Mouse (Mus musculus) lung, adult 2 months (tissue): ENCODE data around the gene Cisd1. TPM values are rescaled to one million over a fixed set of nuclear protein-coding genes. Genes with fewer than 3 reads are reported as not detected.

Source experiments
- DNase-seq: peaks from one replicate; pipeline ENCODE4 v3.0.0; 2022
- H3K4me1 ChIP-seq: fragments of 200-500 bp; 2 replicates; pipeline ENCODE4 v1.6.1; 2011; ENCODE audit warnings: low read length; ENCODE audit not compliant: control insufficient read depth, insufficient read depth
- H3K4me3 ChIP-seq: fragments of 200-500 bp; replicated peaks from 2 replicates; pipeline ENCODE3; 2011; ENCODE audit warnings: low read depth, mild to moderate bottlenecking, control low read depth, low read length; ENCODE audit errors: extremely low read depth
- CTCF ChIP-seq: fragments of 200-500 bp; IDR thresholded peaks from 2 replicates; pipeline ENCODE4 v1.5.1; 2011; ENCODE audit warnings: mild to moderate bottlenecking, low read length, control low read depth; ENCODE audit not compliant: insufficient read depth
- POLR2A ChIP-seq: fragments of 200-500 bp; IDR thresholded peaks from 2 replicates; pipeline ENCODE4 v1.6.1; 2011; ENCODE audit warnings: low read depth, mild to moderate bottlenecking, control low read depth, low read length, borderline replicate concordance; ENCODE audit errors: extremely low read depth
- WGBS: fragments of 180-500 bp; shearing (Covaris S2); methylation state at CpG from one replicate; pipeline ENCODE4 v1.1.7; 2018; 5-methylcytosine and 5-hydroxymethylcytosine counted together
- polyA plus RNA-seq: library from polyadenylated mRNA; depleted of rRNA; stranded (reverse); fragments of >200 nt; gene quantifications from 2 replicates; pipeline ENCODE4 v1.2.3, GENCODE M21; 2012

The Cisd1 gene
- polyA plus RNA-seq, 1 experiment, result 40.6 TPM

DNA sequence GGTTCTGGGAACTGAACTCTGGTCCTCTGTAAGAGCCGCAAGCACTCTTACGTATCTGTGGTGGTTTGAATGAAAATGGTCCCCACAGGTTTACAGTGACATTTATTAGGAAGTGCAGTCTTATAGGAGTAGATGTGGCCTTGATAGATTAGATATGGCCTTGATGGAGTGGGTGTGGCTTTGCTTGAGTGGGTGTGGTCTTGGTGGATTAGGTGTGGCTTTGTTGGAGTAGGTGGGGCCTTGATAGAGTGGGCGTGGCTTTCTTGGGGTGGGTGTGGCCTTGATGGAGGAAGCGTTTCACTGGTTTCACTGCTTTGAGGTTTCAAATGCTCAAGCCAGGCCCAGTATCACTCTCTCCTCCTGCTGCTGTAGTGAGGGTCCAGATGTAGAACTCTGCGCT lies 36.6 kb downstream of the Cisd1 start:
- WGBS, result 93% methylated on average over 5 of the region's 5 CpGs
- DNase-seq, result no peak
- Histone ChIP-seq H3K4me1 (no peaks in the 10 kb centered on the region), H3K4me3 (no peak overlapping the region)
- TF ChIP-seq CTCF (no peak), POLR2A (no peak)

GRCm38 (mm10) chr10:71306759-71307158 lies 38.0 kb downstream of the Cisd1 start:
- no peak for TF ChIP-seq POLR2A
- TF ChIP-seq CTCF, result no peak
- Histone ChIP-seq H3K4me3 (no peak overlapping the region), H3K4me1 (no peaks in the 10 kb centered on the region)
- WGBS, result 51% methylated on average over 6 of the region's 6 CpGs
- DNase-seq, result no peak

GRCm38 (mm10) chr10:71306190-71306589 lies 38.6 kb downstream of the Cisd1 start:
- Histone ChIP-seq H3K4me3 (no peak overlapping the region), H3K4me1 (no peaks in the 10 kb centered on the region)
- TF ChIP-seq POLR2A (no peak), CTCF (peak; percentile 50)
- WGBS, result 13% methylated on average over 6 of the region's 6 CpGs
- DNase-seq, result peak; percentile 21

DNA sequence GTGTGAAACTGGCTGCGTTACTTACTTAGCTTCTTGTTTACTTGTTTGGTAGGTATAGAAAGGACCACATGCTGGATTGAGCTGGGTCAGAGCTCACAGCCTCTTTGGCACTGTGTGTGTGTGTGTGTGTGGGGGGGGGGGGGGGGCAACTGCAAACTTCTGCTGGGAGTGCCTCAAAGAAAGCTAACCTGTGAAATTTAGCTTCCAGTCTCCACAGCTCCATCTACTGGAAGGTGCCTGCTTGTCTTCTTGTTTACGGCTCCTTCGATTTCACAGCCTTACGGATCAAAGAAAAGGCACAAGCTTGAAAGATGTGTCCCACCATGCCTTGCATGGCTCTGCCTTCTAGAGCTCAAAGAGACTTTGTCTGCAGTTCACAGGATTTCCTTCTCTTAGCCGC lies 42.3 kb downstream of the Cisd1 start:
- DNase-seq, result no peak
- TF ChIP-seq POLR2A (no peak), CTCF (0 out of 2 replicates have a peak, but pooled peaks have one; percentile 16)
- 23% methylated on average over 5 of the region's 5 CpGs for whole genome bisulfite sequencing

DNA sequence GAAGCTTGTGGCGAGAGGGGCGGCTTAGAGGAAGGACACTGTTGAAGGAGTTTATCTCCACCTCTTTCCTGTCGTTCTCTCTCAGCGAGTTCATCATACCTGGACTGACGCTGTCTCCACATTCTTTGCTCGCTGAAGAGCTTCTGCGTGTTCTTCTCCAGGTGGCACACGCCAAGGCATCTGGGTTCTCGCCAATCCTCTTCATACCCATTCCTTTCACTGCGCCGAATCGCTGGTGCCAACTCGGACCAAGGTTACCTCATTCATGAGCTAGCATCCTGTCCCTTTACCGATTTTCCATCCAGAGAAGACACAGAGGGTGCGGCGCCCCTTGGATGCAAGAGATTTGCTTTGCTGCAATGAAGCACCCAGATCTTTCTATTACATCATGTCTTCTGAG lies 44.6 kb downstream of the Cisd1 start:
- 67% methylated on average over 16 of the region's 16 CpGs for WGBS
- no peak for DNase-seq
- TF ChIP-seq CTCF (no peak), POLR2A (no peak)
- Histone ChIP-seq H3K4me1 (no peaks in the 10 kb centered on the region), H3K4me3 (no peak overlapping the region)

More for the DNA sequence above, 42.3 kb downstream of the Cisd1 start:
- Histone ChIP-seq H3K4me1 (no peaks in the 10 kb centered on the region), H3K4me3 (no peak overlapping the region)

DNA sequence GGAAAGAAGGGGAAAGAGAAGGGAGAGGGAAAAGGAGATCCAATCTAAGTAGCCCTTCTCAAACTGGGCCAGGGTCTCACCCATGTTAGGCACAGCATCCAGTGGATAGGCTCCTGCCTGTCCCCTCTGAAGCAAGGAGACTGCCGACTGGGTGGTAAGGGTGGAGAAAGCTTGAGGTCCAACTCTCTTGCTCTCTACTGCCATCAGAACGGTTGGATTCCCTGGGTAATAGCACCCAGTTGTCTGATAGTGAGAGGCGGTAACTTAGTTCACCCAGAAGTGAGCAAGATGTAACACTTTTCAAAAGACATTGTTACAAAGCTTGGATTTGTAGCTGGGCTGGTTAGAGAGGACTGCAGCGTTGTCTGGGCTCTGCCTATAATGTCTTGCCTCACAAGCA lies 51.5 kb downstream of the Cisd1 start:
- TF ChIP-seq POLR2A (no peak), CTCF (no peak)
- WGBS, result 61% methylated on average over 4 of the region's 4 CpGs
- Histone ChIP-seq H3K4me3 (no peak overlapping the region), H3K4me1 (peaks cover 2% of the 10 kb centered on the region; the same call in 1 of the 2 replicates)
- no peak for DNase-seq

DNA sequence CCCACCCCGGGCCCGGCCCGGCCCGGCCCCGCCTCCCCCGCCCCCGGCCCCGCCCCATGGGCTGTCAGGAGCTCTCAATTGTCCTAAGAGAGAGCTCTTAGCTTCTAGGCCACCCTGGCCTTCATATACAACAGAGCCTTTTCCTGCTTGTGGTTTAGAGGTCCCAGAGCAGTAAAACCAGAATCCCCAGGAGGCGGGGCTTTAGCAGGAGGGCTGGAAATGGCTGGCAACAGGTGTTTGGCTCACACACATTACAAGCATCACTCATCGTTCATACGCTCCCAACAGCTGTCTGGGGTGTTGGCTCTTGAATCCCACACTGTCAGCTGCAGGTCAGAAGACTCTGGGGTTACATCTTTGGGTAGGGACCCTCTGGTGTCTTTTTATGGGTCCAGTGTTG lies 52.5 kb downstream of the Cisd1 start:
- 6% methylated on average over 11 of the region's 11 CpGs for WGBS
- Histone ChIP-seq H3K4me1 (peaks cover 2% of the 10 kb centered on the region; the same call in 1 of the 2 replicates), H3K4me3 (no peak overlapping the region)
- TF ChIP-seq CTCF, result no peak
- TF ChIP-seq POLR2A, result no peak
- DNase-seq, result no peak

DNA sequence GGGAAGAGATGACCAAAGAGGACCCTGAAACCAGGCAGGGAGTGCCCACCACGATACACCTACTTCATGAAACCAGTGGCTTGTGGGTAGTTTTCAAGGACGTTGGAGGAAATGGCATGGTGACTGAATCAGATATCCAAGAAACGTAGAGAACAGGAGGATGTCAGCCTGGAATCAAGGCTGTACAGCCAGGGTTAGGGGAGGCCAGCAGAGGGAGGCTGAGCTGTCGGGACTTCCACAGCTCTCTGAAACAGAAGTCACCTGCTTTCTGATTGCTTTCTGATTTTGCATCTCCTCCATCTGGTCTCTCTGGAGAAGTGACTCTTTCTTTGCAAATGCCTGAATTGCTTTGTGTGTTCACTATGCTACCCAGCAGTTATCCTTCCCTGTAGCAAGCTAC lies 53.0 kb downstream of the Cisd1 start:
- DNase-seq, result no peak
- H3K4me3 ChIP-seq, result no peak overlapping the region
- TF ChIP-seq POLR2A (no peak), CTCF (no peak)
- WGBS, result 22% methylated on average over 4 of the region's 4 CpGs
- H3K4me1 ChIP-seq, result peaks cover 2% of the 10 kb centered on the region; the same call in 1 of the 2 replicates

- WGBS, result 38% methylated on average over 3 of the region's 3 CpGs
- TF ChIP-seq CTCF (no peak), POLR2A (no peak)
- H3K4me1 ChIP-seq, result peaks cover 2% of the 10 kb centered on the region; the same call in 1 of the 2 replicates
- DNase-seq, result no peak
- H3K4me3 ChIP-seq, result no peak overlapping the region
These were observed 53.5 kb downstream of the Cisd1 start for GRCm38 (mm10) chr10:71291179-71291661.

DNA sequence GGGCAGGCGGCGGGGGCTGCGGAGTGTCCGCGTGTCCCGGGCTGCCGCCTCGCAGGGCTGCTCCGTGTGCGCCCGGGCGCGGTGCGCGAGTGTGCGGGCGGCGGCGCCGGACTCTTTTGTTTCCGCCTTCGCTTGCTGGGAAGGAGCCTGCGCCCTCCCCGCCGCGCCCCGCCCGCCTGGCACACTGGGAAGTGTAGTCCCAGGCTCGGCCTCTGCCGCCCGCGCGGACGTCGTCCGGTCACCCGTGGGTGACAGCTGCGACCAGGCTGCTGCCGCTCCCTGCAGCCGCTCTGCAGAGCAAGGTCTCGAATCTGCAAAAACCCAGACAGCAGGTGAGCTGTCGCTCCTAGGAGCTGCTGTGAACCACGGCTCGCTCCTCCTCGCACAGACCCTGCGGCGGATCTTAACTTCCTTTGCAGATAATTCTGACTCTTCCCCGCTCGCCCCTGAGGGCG lies 59.6 kb downstream of the Cisd1 start, which contains the start of gene Ube2d1:
Ube2d1 (minus strand) TSS at position 137 of the 455 bp plus-strand sequence.
- DNase-seq, result peak; percentile 81
- under 1% methylated on average over 50 of the region's 50 CpGs for WGBS
- TF ChIP-seq POLR2A (no peak), CTCF (no peak)
- Histone ChIP-seq H3K4me3 (peak within 1 kb of the TSS; percentile 56), H3K4me1 (peaks cover 7% of the 10 kb centered on the region)

DNA sequence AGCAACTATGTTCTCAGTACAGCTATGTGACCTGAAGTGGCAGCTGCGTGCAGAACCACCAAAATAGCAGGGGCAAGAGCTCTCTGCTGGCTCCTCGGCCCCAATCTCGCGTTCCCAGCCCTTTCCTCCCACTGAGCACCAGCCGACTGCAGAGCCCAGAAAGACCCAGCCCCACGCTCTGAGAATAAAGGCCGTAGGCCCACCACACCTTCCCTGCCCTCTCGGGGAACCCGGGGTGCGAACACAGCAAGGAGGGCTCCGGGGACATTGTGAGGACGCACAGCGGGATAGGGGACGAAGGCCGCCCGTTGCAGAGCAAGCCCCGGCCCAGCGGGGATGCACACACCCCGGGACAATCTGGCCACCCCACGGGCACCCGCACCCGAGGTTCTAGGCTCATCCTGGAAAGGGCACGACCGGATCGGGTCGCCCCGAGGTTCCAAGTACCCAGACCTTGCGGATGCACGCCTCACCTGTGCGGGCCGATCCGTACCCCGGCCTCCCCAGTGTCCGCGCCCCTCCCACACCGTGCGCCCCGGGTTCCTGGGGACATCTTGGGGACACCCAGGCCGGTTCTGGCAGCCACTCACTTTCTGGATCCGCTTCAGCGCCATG lies 60.1 kb downstream of the Cisd1 start:
- Histone ChIP-seq H3K4me3 (peak overlapping the region; percentile 56), H3K4me1 (peaks cover 7% of the 10 kb centered on the region)
- TF ChIP-seq POLR2A, result no peak
- TF ChIP-seq CTCF, result no peak
- DNase-seq, result no peak
- under 1% methylated on average over 41 of the region's 41 CpGs for WGBS
